Mouse (Mus musculus): Measurements from ENCODE around the gene Pole2.

GRCm38 (mm10) chr12:69185371-69185770, 42.6 kb downstream of the Pole2 start:
- TF ChIP-seq CTCF (IDR thresholded peaks at IDR 0.05; ENCODE audit: extremely low read depth, insufficient read depth, insufficient read length, insufficient replicate concordance) (no peak), POLR2A (IDR thresholded peaks at IDR 0.05; ENCODE audit: low read depth, low read length) (no peak)
